Mouse (Mus musculus): ENCODE data around the gene Rnf157. TPM values are rescaled to one million over a fixed set of nuclear protein-coding genes. Genes with fewer than 3 reads are reported as not detected.

The Rnf157 gene
- polyA plus RNA-seq, 1 experiment = 183 TPM

GRCm38 (mm10) chr11:116442867-116443177 is 30.0 kb upstream of the Rnf157 start:
- no peaks in the 10 kb centered on the region for H3K4me1 ChIP-seq (ENCODE audit: control insufficient read depth, insufficient read depth, low read length)
- TF ChIP-seq POLR2A (IDR thresholded peaks at IDR 0.05; ENCODE audit: extremely low read depth, insufficient read depth, low read length) (no peak), CTCF (IDR thresholded peaks at IDR 0.05; ENCODE audit: extremely low read depth, insufficient read depth, low read length) (no peak)
- H3K27ac ChIP-seq (ENCODE audit: insufficient read depth, low read length) = no peak overlapping the region
- no peak overlapping the region for H3K4me3 ChIP-seq (ENCODE audit: insufficient read depth, low read length)

GRCm38 (mm10) chr11:116442129-116442866 is 29.5 kb upstream of the Rnf157 start:
- no peak overlapping the region for H3K27ac ChIP-seq (ENCODE audit: insufficient read depth, low read length)
- no peak overlapping the region for H3K4me3 ChIP-seq (ENCODE audit: insufficient read depth, low read length)
- TF ChIP-seq CTCF (IDR thresholded peaks at IDR 0.05; ENCODE audit: extremely low read depth, insufficient read depth, low read length) = no peak
- no peak for TF ChIP-seq POLR2A (IDR thresholded peaks at IDR 0.05; ENCODE audit: extremely low read depth, insufficient read depth, low read length)
- no peaks in the 10 kb centered on the region for H3K4me1 ChIP-seq (ENCODE audit: control insufficient read depth, insufficient read depth, low read length)

GRCm38 (mm10) chr11:116440408-116441068 is 27.7 kb upstream of the Rnf157 start:
- TF ChIP-seq CTCF (IDR thresholded peaks at IDR 0.05; ENCODE audit: extremely low read depth, insufficient read depth, low read length) = no peak
- TF ChIP-seq POLR2A (IDR thresholded peaks at IDR 0.05; ENCODE audit: extremely low read depth, insufficient read depth, low read length) = no peak
- no peak overlapping the region for H3K4me3 ChIP-seq (ENCODE audit: insufficient read depth, low read length)
- no peak overlapping the region for H3K27ac ChIP-seq (ENCODE audit: insufficient read depth, low read length)
- peaks cover 2% of the 10 kb centered on the region; the same call in 1 of the 2 replicates for H3K4me1 ChIP-seq (ENCODE audit: control insufficient read depth, insufficient read depth, low read length)

- Histone ChIP-seq H3K4me3 (ENCODE audit: insufficient read depth, low read length) (no peak overlapping the region), H3K4me1 (ENCODE audit: control insufficient read depth, insufficient read depth, low read length) (peaks cover 3% of the 10 kb centered on the region; the same call in 1 of the 2 replicates), H3K27ac (ENCODE audit: insufficient read depth, low read length) (no peak overlapping the region)
- TF ChIP-seq POLR2A (IDR thresholded peaks at IDR 0.05; ENCODE audit: extremely low read depth, insufficient read depth, low read length) (0 out of 2 replicates have a peak, but pooled peaks have one; percentile 10), CTCF (IDR thresholded peaks at IDR 0.05; ENCODE audit: extremely low read depth, insufficient read depth, low read length) (no peak)
Measured at GRCm38 (mm10) chr11:116439269-116440240, 26.7 kb upstream of the Rnf157 start.

GRCm38 (mm10) chr11:116437541-116437940 is 24.7 kb upstream of the Rnf157 start:
- TF ChIP-seq POLR2A (IDR thresholded peaks at IDR 0.05; ENCODE audit: extremely low read depth, insufficient read depth, low read length) (no peak), CTCF (IDR thresholded peaks at IDR 0.05; ENCODE audit: extremely low read depth, insufficient read depth, low read length) (no peak)
- no peak overlapping the region for H3K4me3 ChIP-seq (ENCODE audit: insufficient read depth, low read length)
- peaks cover 3% of the 10 kb centered on the region; the same call in 1 of the 2 replicates for H3K4me1 ChIP-seq (ENCODE audit: control insufficient read depth, insufficient read depth, low read length)
- H3K27ac ChIP-seq (ENCODE audit: insufficient read depth, low read length) = no peak overlapping the region

- TF ChIP-seq POLR2A (IDR thresholded peaks at IDR 0.05; ENCODE audit: extremely low read depth, insufficient read depth, low read length) (no peak), CTCF (IDR thresholded peaks at IDR 0.05; ENCODE audit: extremely low read depth, insufficient read depth, low read length) (no peak)
- Histone ChIP-seq H3K4me1 (ENCODE audit: control insufficient read depth, insufficient read depth, low read length) (peaks cover 3% of the 10 kb centered on the region; the same call in 1 of the 2 replicates), H3K4me3 (ENCODE audit: insufficient read depth, low read length) (no peak overlapping the region), H3K27ac (ENCODE audit: insufficient read depth, low read length) (no peak overlapping the region)
Measured at GRCm38 (mm10) chr11:116436725-116437331, 24.0 kb upstream of the Rnf157 start.

- H3K4me1 ChIP-seq (ENCODE audit: control insufficient read depth, insufficient read depth, low read length) = peaks cover 3% of the 10 kb centered on the region; the same call in 1 of the 2 replicates
- H3K27ac ChIP-seq (ENCODE audit: insufficient read depth, low read length) = no peak overlapping the region
- no peak overlapping the region for H3K4me3 ChIP-seq (ENCODE audit: insufficient read depth, low read length)
- TF ChIP-seq CTCF (IDR thresholded peaks at IDR 0.05; ENCODE audit: extremely low read depth, insufficient read depth, low read length) (no peak), POLR2A (IDR thresholded peaks at IDR 0.05; ENCODE audit: extremely low read depth, insufficient read depth, low read length) (no peak)
Measured at GRCm38 (mm10) chr11:116435992-116436724, 23.3 kb upstream of the Rnf157 start.

GRCm38 (mm10) chr11:116434967-116435752 is 22.3 kb upstream of the Rnf157 start:
- H3K27ac ChIP-seq (ENCODE audit: insufficient read depth, low read length) = peak overlapping the region; percentile 90; the same call in 1 of the 2 replicates
- no peak for TF ChIP-seq POLR2A (IDR thresholded peaks at IDR 0.05; ENCODE audit: extremely low read depth, insufficient read depth, low read length)
- TF ChIP-seq CTCF (IDR thresholded peaks at IDR 0.05; ENCODE audit: extremely low read depth, insufficient read depth, low read length) = no peak
- H3K4me3 ChIP-seq (ENCODE audit: insufficient read depth, low read length) = peak overlapping the region; percentile 78
- peaks cover 5% of the 10 kb centered on the region for H3K4me1 ChIP-seq (ENCODE audit: control insufficient read depth, insufficient read depth, low read length)

Data from cortical plate, adult 2 months (tissue).